Mouse (Mus musculus) C2C12 (cell line): ENCODE measurements around the gene Tnfrsf21. TPM values are rescaled to one million over a fixed set of nuclear protein-coding genes. Genes with fewer than 3 reads are reported as not detected.

Experiments
- H3K27me3 ChIP-seq: one replicate; pipeline ENCODE4 v1.6.1; 2011; ENCODE audit not compliant: control insufficient read depth, insufficient read depth, insufficient read length
- H3K36me3 ChIP-seq: one replicate; pipeline ENCODE4 v1.6.1; 2011; ENCODE audit not compliant: control insufficient read depth, insufficient read depth
- H3K4me3 ChIP-seq: one replicate; pipeline ENCODE4 v1.5.1; 2011; ENCODE audit warnings: mild to moderate bottlenecking, control low read depth; ENCODE audit not compliant: poor library complexity, insufficient read depth, severe bottlenecking
- H3K79me2 ChIP-seq: one replicate; pipeline ENCODE4 v1.6.1; 2011; ENCODE audit not compliant: control insufficient read depth, insufficient read depth
- H3K79me3 ChIP-seq: one replicate; pipeline ENCODE4 v1.6.1; 2011; ENCODE audit warnings: low read depth, control low read depth
- H3ac ChIP-seq: one replicate; pipeline ENCODE3; 2011; ENCODE audit warnings: low read depth; ENCODE audit not compliant: control insufficient read depth, insufficient read length
- CEBPB ChIP-seq: IDR thresholded peaks from one replicate; pipeline ENCODE4 v1.6.1; 2011; ENCODE audit warnings: low read depth, mild to moderate bottlenecking, control low read depth, moderate library complexity
- CTCF ChIP-seq: IDR thresholded peaks from one replicate; pipeline ENCODE4 v1.5.1; 2011; ENCODE audit not compliant: control insufficient read depth, insufficient read depth, insufficient read length
- FOSL1 ChIP-seq: IDR thresholded peaks from one replicate; pipeline ENCODE4 v1.8.0; 2011; ENCODE audit warnings: mild to moderate bottlenecking, low read length; ENCODE audit not compliant: poor library complexity, insufficient read depth, severe bottlenecking
- MAX ChIP-seq: IDR thresholded peaks from one replicate; pipeline ENCODE4 v1.6.1; 2011; ENCODE audit warnings: mild to moderate bottlenecking, control low read depth
- MYOD1 ChIP-seq: IDR thresholded peaks from one replicate; pipeline ENCODE4 v1.6.1; 2011; ENCODE audit warnings: low read depth; ENCODE audit not compliant: control insufficient read depth, insufficient read length
- MYOG ChIP-seq: IDR thresholded peaks from one replicate; pipeline ENCODE4 v1.6.1; 2011; ENCODE audit not compliant: control insufficient read depth, insufficient read length; ENCODE audit errors: extremely low read depth
- USF1 ChIP-seq: IDR thresholded peaks from one replicate; pipeline ENCODE4 v1.6.1; 2011; ENCODE audit warnings: low read depth, mild to moderate bottlenecking, control low read depth, moderate library complexity
- polyA plus RNA-seq: library from polyadenylated mRNA; unstranded; fragments of >200 nt; fragmentation: generic; extraction: Trizol; gene quantifications from one replicate; pipeline ENCODE4 v1.2.1, GENCODE M21; 2012; ENCODE audit warnings: missing spikeins

Gene Tnfrsf21
- polyA plus RNA-seq, 1 experiment, result 4.6 TPM

DNA sequence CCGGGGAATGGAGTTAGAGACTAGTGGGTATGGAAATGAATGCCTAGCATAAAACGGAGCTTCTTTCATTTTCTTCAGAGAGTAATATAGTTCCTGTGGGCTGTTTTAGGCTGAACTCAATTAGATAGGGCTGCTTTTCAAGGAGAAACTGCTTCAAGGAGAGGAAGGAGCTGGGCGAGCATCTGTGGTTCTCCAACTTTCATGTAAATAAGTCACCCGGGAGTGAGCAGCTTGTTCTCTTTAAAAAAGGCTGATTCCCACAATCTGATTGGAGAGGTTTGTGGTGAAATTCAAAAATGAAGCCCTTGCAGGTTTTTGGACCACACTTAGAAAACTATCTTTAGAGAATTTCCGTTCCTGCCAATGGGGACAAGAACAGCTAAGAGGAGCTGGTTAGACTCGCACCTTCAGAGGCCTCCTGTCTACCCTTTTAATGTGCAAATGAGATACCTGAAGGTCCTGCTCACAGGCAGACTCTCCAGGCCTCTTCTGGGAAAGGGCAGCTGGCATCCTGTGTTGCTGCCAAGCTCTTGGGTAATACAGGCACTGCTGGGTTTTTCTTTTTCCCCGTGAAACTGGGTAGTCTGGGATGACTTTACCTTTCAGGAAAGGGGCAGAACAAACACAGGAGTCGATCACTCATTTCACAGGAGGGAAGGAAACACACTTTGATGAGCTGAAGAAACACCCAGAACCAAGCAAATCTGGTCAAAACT lies 76.1 kb downstream of the Tnfrsf21 start:
- Histone ChIP-seq H3K36me3 (no peaks in the 10 kb centered on the region), H3K79me2 (no peaks in the 10 kb centered on the region), H3K79me3 (no peaks in the 10 kb centered on the region), H3K27me3 (no peaks in the 10 kb centered on the region), H3K4me3 (no peak overlapping the region), H3ac (no peak overlapping the region)
- TF ChIP-seq MYOD1 (no peak), USF1 (no peak), FOSL1 (no peak), MAX (no peak), MYOG (no peak), CTCF (no peak), CEBPB (no peak)

GRCm38 (mm10) chr17:43094285-43094684 lies 77.9 kb downstream of the Tnfrsf21 start:
- Histone ChIP-seq H3K79me2 (no peaks in the 10 kb centered on the region), H3K79me3 (no peaks in the 10 kb centered on the region), H3K27me3 (no peaks in the 10 kb centered on the region), H3K4me3 (no peak overlapping the region), H3ac (no peak overlapping the region), H3K36me3 (no peaks in the 10 kb centered on the region)
- TF ChIP-seq CEBPB (no peak), MYOG (no peak), USF1 (no peak), MAX (no peak), CTCF (no peak), MYOD1 (no peak), FOSL1 (no peak)

DNA sequence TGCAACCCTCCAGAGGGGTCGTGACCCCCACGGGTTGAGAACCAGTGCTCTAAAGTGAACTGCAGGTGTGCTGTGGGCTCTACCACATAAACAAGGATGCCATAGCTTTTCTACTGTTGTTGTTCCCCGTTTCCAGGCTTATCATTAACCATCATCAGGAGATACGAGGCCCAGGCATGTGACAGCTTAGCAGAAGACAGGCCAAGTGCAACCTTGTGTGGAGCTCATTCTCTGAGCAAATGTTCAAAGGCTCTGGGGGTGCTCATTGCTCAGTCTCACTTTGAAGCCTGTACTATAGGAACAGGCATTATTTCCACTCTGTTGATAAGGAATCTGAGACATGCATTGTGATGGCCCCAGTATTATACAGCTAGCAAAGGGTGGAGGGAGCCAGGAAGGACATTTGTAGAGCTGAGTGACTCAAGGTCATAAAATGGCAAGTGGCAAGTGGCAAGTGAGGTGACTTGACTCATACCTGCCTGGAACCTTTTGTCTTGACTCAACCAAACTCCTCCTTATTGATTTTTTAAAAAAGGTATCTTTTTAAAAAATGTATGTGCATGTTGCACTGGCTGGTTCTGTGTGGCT lies 80.8 kb downstream of the Tnfrsf21 start:
- TF ChIP-seq MAX, result no peak
- no peak for TF ChIP-seq MYOG
- TF ChIP-seq CEBPB, result no peak
- no peak for TF ChIP-seq FOSL1
- no peak for TF ChIP-seq CTCF
- no peak for TF ChIP-seq USF1
- no peak for TF ChIP-seq MYOD1
- Histone ChIP-seq H3K4me3 (no peak overlapping the region), H3K79me2 (no peaks in the 10 kb centered on the region), H3ac (no peak overlapping the region), H3K79me3 (no peaks in the 10 kb centered on the region), H3K36me3 (no peaks in the 10 kb centered on the region), H3K27me3 (no peaks in the 10 kb centered on the region)

GRCm38 (mm10) chr17:43106108-43106507 lies 89.8 kb downstream of the Tnfrsf21 start:
- H3ac ChIP-seq, result no peak overlapping the region
- H3K36me3 ChIP-seq, result no peaks in the 10 kb centered on the region
- H3K79me2 ChIP-seq, result no peaks in the 10 kb centered on the region
- no peak for TF ChIP-seq USF1
- TF ChIP-seq MAX, result no peak
- TF ChIP-seq FOSL1, result no peak
- TF ChIP-seq MYOG, result no peak
- TF ChIP-seq MYOD1, result no peak
- no peak for TF ChIP-seq CEBPB
- TF ChIP-seq CTCF, result no peak
- no peaks in the 10 kb centered on the region for H3K79me3 ChIP-seq
- no peak overlapping the region for H3K4me3 ChIP-seq
- H3K27me3 ChIP-seq, result no peaks in the 10 kb centered on the region

DNA sequence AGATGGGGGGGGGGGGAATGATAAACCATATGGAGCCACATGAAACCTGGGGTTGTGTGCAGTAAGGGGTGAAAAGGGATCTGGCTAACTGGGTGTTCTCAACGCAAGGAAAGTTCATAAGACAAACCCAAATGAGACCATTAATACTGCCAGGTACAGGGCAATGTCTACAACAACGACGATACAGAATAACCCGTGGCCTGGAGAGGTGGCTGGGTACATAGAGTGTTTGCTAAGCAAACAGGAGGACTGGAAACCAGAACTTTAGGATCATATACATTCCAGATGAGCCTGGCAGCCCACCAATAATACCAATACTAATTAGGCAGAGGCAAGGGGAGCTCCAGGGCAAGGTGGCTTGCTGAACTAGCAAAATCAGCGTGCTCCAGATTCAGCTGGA lies 91.0 kb downstream of the Tnfrsf21 start:
- Histone ChIP-seq H3K79me3 (no peaks in the 10 kb centered on the region), H3K27me3 (no peaks in the 10 kb centered on the region), H3K79me2 (no peaks in the 10 kb centered on the region), H3K36me3 (no peaks in the 10 kb centered on the region), H3K4me3 (no peak overlapping the region), H3ac (no peak overlapping the region)
- TF ChIP-seq CEBPB, result no peak
- TF ChIP-seq MYOG, result no peak
- TF ChIP-seq USF1, result no peak
- TF ChIP-seq CTCF, result no peak
- TF ChIP-seq MAX, result no peak
- TF ChIP-seq MYOD1, result no peak
- no peak for TF ChIP-seq FOSL1
